Mouse (Mus musculus) right cerebral cortex, postnatal 36 days (tissue): ENCODE results near the gene Sept4.

Experiments
- DNase-seq, 2 experiments: peaks; one replicate each; pipeline ENCODE4 v3.0.0; 2022; ENCODE audit warnings: low spot score in 2 of 2, mixed read lengths in 1 of 2

Sept4 gene

DNA sequence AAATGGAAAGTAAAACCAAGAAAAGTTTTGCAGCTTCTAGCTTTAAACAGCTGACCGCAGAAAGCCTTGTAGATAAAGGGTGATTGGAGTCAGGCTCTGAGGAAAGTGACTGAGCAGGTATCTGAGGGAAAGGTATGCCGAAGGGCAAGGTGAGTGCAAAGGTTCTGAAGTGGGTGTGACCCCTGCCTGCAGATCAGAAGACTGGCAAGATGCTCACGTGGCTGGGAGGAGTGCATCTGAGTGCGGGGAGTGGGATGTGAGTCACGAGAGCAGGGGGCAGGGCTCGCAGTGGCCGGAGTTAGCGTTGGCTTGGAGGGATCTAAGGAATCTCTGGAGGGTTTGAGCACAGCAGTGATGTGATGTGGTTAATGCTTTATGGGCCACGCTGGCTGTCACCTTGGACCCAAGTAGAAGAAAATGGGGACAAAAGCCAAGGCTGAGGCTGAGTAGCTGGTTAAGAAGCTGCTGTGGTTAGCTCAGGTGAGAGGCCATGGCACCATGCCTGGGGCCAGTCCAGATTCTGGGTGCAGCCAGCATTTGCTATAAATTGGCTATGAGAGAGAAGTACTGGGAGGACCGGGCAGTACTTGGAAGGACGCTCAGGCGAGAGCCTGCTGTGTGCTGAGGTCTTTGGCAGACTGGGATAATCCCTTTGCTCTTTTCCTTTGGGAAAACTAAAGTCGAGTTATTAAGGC is 30.8 kb downstream of the Sept4 start:
- DNase-seq = no peak

DNA sequence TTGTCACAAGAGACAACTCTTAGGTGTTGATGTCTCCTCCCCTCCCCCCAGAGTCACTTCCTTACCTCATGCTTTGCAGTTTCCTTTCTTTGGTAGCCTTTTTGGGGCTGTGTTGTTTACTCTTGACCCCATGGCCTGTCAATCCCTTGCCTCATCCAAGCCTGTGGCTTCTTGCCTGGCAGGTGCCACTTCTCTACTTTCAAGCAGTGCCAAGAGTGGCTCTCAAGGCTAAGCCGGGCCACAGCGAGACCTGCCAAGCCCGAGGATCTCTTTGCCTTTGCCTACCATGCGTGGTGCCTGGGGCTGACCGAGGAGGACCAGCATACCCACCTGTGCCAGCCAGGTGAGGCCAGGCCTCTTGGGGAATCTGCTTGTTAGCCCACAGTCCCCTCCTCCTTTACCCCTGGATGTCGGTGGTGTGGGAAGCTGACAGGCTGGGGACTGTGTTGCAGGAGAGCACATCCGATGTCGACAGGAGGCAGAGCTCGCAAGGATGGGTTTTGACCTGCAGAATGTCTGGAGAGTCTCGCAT is 31.7 kb downstream of the Sept4 start:
- DNase-seq = no peak

DNA sequence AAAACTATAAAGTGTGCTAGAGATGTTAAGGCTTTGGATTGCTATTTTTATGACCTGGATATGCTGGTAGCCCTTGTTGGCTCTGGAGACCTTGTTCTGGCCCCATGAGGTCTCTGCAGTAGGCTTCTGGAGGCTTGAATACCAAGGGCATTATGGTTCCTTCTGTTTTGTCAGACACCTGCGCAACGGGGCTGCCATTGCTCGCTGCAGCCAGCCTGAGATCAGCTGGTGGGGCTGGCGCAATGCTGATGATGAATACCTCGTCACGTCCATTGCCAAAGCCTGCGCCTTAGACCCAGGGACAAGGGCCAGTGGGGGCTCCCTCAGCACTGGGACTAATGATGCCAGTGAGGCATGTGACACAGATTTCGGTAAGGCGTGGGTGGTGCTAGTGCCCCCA is 33.5 kb downstream of the Sept4 start:
- no peak for DNase-seq

DNA sequence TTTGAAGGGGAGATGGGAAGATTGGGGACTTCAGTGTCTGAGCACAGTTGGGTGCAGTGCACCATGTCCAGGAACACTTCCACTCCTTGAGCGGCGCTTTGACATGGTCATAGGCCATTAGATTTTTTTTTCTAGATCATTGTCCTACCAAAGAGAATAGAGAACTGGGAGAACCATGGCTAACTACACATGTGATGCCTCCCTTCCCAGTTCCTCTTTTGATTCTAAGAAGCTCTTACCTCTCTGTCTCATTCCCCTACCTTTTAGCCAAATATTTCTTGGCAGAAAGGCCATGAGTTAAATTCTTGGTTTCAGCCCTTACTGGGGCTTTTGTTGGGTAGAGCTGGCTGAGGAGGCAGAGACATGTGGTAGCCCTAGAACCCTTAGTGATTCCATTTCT is 34.9 kb downstream of the Sept4 start:
- DNase-seq = no peak

DNA sequence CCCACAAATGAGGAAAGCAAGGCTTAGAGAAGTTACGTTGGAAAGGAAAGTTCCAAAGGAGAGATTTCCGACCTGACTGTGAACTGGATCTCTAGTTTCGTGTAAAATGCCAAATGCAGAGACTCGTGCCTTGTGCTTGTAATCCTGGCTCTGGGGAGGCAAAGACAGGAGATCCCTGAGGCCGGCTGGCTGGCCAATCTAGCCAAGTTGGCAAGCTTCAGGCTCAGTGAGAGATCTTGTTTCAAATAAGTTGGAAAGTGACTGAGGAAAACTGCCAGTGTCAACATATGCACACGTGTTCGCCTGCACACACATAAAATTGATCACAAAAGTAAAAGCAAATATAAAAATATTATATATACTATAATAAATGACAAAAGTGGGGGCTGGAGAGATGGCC is 40.6 kb downstream of the Sept4 start:
- DNase-seq = no peak

DNA sequence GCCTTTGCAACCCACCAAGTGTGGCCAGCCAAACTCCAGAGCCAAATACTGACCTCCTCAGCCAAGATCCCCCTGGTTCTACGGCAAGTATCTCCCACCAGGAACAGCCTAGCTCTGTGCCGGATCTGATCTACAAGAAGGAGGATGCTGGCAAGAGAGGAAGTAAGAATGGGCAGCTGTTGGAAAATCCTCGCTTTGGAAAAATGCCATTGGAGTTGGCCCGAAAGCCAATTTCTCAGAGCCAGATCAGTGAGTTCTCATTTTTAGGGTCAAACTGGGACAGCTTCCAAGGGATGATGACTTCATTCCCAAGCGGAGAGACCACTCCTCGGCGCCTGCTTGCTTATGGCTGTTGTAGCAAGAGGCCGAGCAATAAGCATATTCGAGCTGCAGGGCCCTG is 42.8 kb downstream of the Sept4 start:
- no peak for DNase-seq

DNA sequence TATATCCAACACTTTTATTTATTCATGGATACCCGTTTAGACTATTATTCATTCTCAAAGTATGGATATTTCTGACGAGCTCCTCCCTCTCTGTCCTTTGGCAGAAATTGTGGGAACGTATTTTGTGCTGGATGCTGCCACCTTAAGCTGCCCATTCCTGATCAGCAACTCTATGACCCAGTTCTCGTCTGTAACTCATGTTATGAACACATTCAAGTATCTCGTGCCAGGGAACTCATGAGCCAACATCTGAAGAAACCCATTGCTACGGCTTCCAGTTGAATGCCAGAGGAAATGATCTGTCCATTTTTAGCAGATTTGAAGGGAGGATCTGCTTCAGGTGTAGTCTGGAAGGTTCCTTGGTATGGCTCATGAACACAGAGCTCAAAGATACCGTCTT is 45.3 kb downstream of the Sept4 start:
- DNase-seq = no peak

DNA sequence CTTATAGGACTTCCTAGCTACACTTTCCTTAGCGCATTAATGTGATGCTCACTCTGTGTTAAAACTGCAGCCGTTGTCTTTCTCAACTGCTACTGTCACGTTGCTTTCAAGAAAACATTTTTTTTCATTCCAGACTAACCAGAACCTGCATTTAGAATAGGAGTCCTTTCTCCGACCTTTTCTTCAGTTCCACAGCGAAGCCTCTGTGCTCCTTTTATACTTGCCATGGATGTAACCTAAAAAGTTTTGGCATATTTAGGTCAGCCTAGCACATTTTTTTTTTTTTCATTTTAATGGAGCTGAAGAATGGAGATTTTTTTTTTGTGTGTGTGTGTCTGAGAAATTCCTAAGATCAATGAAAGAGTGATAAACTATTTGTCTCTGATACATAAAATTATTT is 46.8 kb downstream of the Sept4 start:
- DNase-seq = no peak

DNA sequence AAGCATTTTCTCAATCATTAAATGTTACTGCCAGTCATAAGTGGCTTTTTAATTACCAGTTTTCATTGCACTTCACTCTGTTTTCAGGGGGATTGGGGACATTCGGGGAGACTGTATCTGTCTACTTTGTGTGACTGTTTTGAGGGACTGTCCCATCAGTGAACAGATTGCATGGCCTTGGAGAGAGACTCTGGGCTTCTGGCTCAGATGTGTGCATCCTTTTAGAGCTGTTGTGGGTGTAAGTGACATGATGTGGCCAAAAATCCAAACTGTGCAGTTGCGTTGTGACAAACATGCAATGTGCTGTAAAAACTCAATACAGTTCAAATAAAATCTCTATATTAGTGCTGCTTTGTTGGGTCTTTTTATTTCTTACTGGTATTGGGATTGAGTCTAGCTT is 47.2 kb downstream of the Sept4 start:
- DNase-seq = no peak

DNA sequence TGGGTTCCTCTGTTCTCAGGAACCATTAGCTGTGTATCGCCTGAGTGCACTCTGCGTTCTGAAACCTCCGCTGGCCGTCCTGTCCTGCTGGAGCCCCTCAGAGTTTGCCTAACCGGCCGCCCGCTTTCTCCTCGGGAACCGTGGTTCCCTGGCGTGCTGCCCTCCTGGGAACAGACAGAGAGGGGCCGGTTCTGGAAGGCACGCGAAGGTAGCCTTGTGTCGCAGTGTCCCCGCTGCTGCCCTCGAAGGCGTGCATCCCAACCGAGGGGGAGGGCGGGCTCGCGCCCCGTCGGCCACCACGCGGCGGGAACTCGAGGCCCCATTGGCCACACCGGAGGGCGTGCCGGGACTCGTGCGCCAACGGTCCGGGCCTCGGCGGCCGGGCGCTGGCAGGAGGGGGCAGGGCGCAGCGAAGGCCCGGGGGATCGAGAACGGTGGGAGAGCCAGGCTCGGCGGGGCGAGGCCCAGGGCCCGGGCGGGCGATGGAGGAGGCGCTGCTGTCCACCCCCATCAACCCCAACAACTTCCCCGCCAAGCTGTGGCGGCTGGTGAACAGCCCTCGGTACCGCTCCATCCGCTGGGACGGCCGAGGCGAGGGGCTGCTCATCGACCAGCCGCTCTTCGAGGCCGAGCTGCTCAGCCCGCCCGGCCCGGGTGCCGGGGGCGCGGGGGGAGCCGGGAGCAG is 48.2 kb downstream of the Sept4 start, which contains the start of gene Hsf5:
Gene Hsf5 (plus strand): TSS at position 375 of the 685 bp plus-strand sequence.
- DNase-seq = no peak

DNA sequence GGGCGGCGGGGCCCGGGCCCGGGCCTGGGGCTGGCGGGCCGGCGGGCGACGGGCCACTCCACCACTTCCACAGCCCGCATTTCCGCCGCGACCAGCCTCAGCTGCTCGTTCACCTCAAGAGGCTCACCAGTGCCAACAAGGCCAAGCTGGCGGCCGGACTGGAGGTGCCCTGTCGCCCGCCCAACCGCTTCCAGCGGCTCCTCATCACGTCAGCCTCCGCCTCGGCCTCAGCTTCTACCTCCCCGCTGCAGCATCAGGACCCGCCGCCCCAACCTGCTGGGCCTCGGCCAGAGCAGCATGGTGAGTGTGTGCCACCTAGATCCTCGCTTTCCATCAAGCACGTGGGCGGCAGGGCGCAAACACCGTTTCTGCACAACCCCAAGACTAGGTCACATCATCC is 48.9 kb downstream of the Sept4 start:
- no peak for DNase-seq

DNA sequence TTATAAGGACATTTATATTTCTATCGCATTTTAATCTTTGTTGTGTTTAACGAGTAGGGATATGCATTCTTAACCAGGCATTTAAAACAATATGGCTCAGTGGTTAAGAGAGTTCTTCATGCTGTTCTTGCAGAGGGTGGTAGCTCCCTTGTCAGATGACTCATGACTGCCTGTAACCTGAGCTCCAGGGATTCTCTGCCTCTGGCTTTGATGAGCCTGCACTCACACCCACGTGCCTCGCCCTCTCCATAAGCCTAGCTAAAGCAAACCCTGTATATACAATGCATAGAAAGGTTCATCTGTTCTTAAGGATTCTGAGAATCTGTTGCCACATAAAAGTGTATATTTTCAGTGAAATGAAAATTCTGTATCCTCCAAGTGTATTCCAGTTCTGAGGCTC is 54.5 kb downstream of the Sept4 start:
- no peak for DNase-seq

DNA sequence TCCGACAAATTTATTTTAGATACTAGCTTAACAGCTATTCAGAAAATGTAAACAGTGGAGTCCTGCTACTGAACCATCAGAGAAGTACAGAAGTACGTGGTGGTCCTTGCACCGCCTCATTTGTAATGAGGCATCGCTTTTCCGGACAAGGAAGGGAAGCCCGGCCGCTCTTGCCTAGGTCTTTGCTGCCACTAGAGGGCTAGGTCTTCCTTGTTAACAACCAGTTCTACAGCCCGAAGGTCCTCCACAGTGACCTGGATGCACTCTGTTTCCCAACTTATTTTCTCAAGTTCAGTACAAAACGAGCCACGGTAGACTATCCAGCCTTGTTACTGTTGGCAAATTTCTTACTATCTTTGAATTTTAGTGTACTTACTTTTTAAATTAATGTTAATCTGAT is 61.2 kb downstream of the Sept4 start:
- no peak for DNase-seq

DNA sequence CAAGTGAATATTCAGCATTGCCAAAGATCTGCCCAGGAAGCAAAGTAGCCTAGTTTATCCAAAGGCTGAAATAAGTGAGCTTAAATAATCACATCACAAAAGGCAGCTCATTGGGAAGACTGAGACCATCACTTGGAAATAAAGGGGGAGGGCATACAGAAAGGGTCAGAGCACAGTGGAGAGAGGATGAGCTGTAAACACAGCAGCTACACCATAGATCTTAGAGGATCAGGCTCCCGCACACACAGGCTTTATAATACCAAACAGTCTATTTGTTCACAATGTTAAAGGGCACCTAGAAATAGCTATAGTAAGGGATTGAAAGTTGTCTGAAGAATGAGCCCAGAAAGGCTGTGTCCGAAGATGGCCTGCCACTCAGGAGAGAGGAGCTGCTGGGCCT is 70.1 kb downstream of the Sept4 start:
- no peak for DNase-seq

DNA sequence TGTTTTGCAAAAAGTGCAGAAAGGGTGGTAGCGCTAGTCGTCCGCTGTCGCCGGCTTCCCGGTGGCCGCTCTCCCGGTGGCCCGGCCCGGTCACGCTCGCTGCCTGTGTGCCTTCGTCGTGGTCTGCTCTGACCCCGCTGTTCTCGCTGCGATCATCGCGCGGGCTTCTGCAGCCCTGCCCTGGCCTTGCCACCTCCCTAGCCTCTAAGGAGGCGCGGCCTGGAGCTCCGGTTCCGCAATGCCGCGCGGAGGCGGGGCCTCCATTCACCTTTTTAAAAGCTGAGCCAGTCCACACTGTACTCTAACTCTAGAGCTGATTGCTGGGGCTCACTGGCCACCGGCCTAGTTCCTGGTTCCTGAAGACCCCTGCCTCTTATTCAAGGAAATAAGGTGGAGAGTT is 70.5 kb downstream of the Sept4 start:
- DNase-seq = no peak
